Mouse (Mus musculus) retina, embryonic 14.5 days (tissue): ENCODE results near the gene Olfr792.

Experiments
- DNase-seq: peaks from one replicate; pipeline ENCODE4 v3.0.0-alpha.2; 2015; ENCODE audit warnings: low spot score

Olfr792 gene

DNA sequence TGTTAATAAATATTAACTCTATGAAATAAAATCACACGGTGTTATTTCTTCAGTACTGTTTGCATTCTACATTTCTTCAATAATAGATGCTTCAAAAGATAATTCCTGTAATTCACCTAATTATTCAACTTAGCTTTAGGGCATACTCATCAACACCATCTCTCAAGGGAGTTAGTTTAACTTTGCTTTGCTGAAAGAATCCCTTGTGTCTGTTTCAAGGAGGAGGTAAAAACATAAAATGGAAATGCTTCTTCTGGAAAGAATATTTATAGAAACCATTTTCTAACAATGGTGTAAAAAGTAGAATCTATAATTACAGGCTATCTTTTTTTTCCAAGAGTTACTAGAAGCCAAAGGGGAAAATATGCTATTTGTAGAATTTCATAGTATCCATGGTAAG, at the start of gene Olfr792:
TSS of gene Olfr792 (plus strand) at position 301 of the 400 bp plus-strand sequence.
- no peak for DNase-seq

DNA sequence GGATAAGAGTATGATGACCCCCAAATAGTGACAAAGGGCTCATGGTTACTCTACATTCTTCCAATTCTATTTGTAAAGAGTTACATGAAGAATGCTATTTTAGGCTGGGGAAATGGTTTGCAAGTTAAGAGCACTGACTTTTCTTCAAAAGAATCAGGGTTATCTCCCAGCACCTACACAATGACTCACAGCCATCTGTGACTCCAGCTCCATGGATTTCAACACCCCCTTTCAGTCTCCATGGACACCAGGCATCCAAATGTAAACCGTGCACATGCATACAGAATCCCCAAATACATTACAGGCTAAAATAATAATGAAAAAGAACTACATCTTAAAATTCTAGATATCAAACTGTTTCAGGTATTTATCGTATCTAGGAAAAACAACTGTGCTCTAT, 48.9 kb upstream of the Olfr792 start:
- no peak for DNase-seq

DNA sequence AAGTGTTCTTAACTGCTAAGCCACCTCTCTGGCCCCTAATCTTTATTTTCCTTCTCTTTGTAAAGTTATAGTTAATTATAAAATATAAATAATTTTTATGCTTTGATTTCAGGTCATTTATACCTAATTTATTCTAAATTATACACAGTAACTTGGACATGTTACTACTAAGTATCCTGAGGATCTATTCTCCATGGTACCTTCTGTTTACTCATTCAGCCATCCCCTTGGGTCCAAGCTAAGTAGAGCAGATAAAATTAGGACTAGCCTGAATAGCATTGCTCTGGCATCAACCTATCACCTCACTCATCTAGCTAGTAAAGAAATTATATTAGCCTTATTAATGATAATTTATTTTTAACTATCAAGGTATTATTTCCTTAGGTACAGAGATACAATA, 40.8 kb upstream of the Olfr792 start, which contains the start of gene Olfr790:
TSS of gene Olfr790 (plus strand) at position 301 of the 400 bp plus-strand sequence.
- DNase-seq = no peak

DNA sequence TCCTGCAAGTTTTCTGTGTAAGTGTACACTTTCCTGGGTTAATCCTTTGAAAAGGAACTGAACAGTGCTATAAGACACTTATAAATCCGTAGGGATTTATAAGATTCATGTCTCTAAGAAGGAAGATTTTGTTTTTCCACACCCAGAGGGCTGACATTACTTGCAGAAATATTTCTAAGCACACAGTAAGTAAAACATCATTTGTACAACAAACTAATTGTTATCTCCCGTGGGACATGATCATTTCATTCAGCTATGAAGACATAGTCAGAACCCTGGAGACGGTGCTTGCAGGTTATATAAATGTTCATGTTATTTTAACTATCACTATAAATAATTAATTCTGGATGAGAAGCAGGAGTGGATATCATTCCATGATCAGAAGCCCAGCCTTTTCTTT, 17.5 kb upstream of the Olfr792 start, which contains the start of gene Olfr791:
TSS of gene Olfr791 (plus strand) at position 301 of the 400 bp plus-strand sequence.
- DNase-seq = no peak

DNA sequence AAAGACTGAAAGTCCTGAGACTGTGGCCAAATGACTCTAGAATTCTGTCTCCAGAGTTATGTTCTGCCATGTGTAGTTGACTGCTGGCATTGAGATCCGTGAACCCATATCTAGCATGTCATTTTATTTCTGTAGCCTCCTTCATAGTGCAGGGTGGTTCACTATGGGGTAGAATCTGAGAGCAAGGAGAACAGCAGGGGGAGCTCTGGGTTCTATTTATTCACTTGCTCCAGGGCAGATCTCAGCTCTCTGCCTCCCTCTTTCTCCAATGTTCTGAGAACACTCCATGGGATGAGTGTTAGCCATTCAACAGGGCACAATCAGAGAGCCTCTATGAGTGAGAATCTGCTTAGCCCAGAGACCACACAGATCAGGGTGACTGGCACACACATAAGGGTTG, 10.4 kb downstream of the Olfr792 start:
- DNase-seq = peak; percentile 67

DNA sequence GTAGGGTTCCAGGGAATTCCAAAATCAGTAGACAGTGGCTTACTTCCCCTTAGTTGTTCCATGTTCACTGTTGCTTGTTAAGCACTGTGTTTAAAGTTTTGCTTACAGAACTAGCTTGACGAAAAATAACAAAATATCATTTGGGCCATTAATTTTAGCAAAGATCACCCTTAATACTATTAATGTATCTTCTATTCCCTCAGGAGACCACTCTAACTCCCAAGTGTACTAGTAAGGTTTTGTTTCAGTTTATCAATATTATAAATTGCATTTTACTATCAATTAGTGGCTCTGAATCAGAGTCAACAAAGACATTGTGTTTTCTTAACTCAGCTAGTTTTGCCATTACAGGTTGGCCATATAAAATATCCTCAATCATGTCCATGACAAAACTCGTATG, 28.4 kb downstream of the Olfr792 start, which contains the start of gene Olfr794:
TSS of gene Olfr794 (plus strand) at position 301 of the 400 bp plus-strand sequence.
- DNase-seq = no peak

DNA sequence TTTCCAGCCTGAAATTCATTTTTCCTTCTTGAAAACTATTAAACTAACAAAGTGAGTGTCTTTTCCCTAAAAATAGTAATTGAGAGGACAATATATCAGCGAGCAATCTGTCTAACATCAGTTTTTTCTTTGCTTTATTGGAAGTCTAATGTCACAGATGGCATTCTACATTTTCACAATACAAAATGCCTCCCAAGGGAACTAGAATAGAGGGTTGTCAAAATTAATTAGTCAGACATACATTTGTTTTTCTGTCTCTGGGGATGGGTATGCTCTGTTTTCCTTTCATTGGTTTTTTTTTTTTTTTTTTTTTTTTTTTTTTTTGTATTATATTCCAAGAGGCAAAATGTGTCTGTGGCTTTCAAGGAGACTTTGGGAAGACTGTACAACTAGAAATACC, 38.1 kb downstream of the Olfr792 start:
- peak; percentile 64 for DNase-seq
